Mouse (Mus musculus) hindbrain, embryonic 12.5 days (tissue): ENCODE measurements at regions not wholly inside any gene's neighbourhood (a gene's known extent, or its start where the extent isn't known, plus 50 kb on each side); places are given as distances from the start of the nearest gene placed in this dataset.

Experiments
- ATAC-seq: fragments of 200-750 bp; cut with Nextera tagmentation; 2 replicates; pipeline ENCODE4 v1.8.0; 2017; ENCODE audit warnings: moderate TSS enrichment; ENCODE audit not compliant: low FRiP score
- H3K27ac ChIP-seq: fragments of 300-500 bp; sonication (generic); 2 replicates; pipeline ENCODE4 v1.5.1; 2016; ENCODE audit warnings: mild to moderate bottlenecking
- H3K27me3 ChIP-seq: fragments of 300-500 bp; sonication (generic); 2 replicates; pipeline ENCODE4 v1.6.1; 2016; ENCODE audit warnings: mild to moderate bottlenecking
- H3K36me3 ChIP-seq: fragments of 300-500 bp; sonication (generic); 2 replicates; pipeline ENCODE4 v1.6.1; 2016; ENCODE audit warnings: mild to moderate bottlenecking
- H3K4me1 ChIP-seq: fragments of 300-500 bp; sonication (generic); 2 replicates; pipeline ENCODE4 v1.6.1; 2016
- H3K4me2 ChIP-seq: fragments of 300-500 bp; sonication (generic); replicated peaks from 2 replicates; pipeline ENCODE4 v1.6.1; 2016; ENCODE audit warnings: mild to moderate bottlenecking
- H3K4me3 ChIP-seq: fragments of 300-500 bp; sonication (generic); 2 replicates; pipeline ENCODE4 v1.5.1; 2016; ENCODE audit warnings: mild to moderate bottlenecking
- H3K9ac ChIP-seq: fragments of 300-500 bp; sonication (generic); 2 replicates; pipeline ENCODE4 v1.6.1; 2016; ENCODE audit warnings: mild to moderate bottlenecking, moderate library complexity
- H3K9me3 ChIP-seq: fragments of 300-500 bp; sonication (generic); replicated peaks from 2 replicates; pipeline ENCODE4 v1.6.1; 2016; ENCODE audit warnings: mild to moderate bottlenecking
- WGBS: fragments of 180-500 bp; shearing (Covaris S2); methylation state at CpG from one replicate; pipeline ENCODE4 v1.1.7; 2016; 5-methylcytosine and 5-hydroxymethylcytosine counted together

DNA sequence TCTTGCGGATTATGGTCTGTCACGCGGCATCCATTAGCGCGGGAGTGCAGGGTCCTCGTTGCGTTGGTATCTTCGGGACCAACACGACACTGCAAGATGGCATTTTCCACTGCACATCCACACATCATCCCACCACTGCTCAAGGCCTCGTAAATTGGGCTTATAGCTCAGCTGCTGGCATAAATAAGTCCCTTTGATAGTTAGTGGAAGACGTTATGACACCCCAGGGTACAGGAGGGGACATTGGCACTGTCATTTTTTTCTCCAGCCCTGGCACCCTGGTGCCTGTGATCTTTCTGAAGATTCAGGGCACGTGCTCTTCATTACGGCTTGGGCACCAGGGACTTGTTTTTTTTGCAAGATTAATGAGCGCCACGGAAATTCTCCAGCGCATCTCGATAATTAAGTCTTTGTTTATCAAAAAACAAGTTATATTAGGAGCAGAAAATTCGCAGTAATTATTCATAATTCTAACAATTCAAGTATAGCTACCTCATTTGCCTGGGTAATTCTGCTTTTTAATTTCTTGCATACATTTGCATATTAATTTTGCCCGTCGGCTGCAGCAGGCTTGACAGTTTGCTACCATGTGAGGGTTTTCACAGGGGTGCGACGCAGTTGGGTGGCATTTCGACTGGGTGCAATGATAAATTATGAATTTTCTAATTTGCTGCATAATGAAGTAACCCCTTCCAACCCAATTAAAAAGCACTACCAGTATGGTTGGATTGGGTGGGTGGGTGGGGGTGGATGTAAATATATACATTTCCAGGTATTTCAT is 119.1 kb downstream of the Vrk1 start:
- 67% methylated on average over 23 of the region's 23 CpGs for WGBS
- Histone ChIP-seq H3K27ac (peak overlapping the region; percentile 82), H3K4me1 (peaks cover 17% of the 10 kb centered on the region), H3K4me3 (no peak overlapping the region), H3K9me3 (0 out of 2 replicates have a peak, but pooled peaks cover 3% of the 10 kb centered on the region), H3K36me3 (no peaks in the 10 kb centered on the region), H3K27me3 (no peaks in the 10 kb centered on the region), H3K4me2 (no peak overlapping the region), H3K9ac (no peak overlapping the region)
- ATAC-seq: peak; percentile 56; the same call in 1 of the 2 replicates

DNA sequence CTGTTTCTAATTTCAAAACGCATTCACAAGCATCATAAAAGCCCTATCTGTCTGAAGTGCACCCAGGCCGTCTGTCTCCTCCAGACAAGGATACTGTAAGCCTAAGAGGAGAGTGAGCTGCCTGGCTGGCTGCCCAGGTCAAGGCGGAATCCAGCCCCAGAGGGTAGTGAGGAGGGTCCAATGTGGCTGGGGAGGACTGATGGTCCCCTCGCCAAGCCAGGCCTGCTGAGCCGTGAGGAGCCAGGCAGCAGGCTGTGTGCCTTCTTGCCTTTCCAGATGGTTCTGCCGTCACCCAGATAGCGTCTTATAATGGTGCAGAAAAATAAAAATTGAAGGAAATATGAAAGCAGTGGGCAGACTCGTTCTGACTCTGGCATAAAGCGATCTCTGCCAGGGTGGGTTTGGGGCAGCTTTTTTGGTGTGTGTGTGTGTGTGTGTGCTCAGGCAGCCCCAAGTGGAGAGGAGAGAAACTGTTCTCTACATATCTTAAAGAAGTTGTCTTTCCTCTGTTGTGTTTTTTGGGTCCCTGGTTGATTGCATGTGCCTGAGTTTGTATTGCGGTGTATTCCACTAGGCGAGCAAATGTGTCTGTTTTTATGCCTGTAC is 120.1 kb downstream of the Vrk1 start:
- no peaks in the 10 kb centered on the region for H3K27me3 ChIP-seq
- no peaks in the 10 kb centered on the region for H3K36me3 ChIP-seq
- no peak overlapping the region for H3K4me2 ChIP-seq
- no peak for ATAC-seq
- H3K9ac ChIP-seq: no peak overlapping the region
- H3K4me3 ChIP-seq: no peak overlapping the region
- peaks cover 15% of the 10 kb centered on the region for H3K4me1 ChIP-seq
- peak overlapping the region; percentile 82 for H3K27ac ChIP-seq
- H3K9me3 ChIP-seq: 0 out of 2 replicates have a peak, but pooled peaks cover 3% of the 10 kb centered on the region
- 82% methylated on average over 11 of the region's 11 CpGs for WGBS

DNA sequence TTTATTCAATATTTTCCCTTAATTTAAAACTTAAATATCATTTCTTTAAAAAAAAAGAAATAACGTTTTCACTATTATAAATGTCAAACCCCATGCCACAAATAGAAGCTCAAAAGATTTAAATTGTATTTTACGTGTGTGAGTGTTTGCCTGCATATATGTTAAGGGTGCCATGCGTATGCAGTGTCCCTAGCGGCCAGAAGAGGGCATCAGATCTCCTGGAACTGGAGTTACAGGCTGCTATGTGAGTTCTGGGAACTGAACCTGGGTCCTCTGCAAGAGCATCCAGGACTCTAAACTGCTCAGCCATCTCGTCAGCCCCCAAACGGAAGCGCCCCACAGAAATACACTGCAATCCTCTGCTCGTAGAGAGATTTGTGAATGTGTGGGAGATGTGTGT is 122.7 kb downstream of the Vrk1 start:
- no peak for ATAC-seq
- Histone ChIP-seq H3K36me3 (no peaks in the 10 kb centered on the region), H3K9ac (no peak overlapping the region), H3K4me3 (no peak overlapping the region), H3K4me2 (no peak overlapping the region), H3K27ac (no peak overlapping the region), H3K9me3 (0 out of 2 replicates have a peak, but pooled peaks cover 3% of the 10 kb centered on the region), H3K4me1 (peaks cover 12% of the 10 kb centered on the region), H3K27me3 (no peaks in the 10 kb centered on the region)
- 93% methylated on average over 8 of the region's 8 CpGs for WGBS

DNA sequence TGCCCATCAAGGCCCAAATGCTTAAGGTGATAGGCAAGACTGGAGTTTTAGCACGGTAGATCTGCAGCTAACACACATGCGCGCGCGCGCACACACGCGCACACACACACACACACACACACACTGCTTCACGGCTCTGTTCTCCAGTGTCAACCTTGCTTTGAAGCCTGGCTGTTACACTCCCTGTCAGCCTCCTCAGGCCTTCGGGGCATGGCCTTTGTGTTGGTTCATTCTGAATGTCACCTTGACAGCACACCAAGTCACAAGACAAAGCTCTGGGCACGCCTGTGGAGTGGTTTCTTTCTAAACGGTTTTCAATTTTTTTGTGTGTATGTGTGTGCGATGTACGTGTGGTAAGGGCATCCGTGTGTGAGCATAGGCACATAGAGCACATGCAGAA is 128.4 kb downstream of the Vrk1 start:
- ATAC-seq: no peak
- 88% methylated on average over 15 of the region's 15 CpGs for WGBS
- Histone ChIP-seq H3K4me1 (peaks cover 19% of the 10 kb centered on the region), H3K36me3 (no peaks in the 10 kb centered on the region), H3K27me3 (no peaks in the 10 kb centered on the region), H3K27ac (no peak overlapping the region), H3K4me3 (no peak overlapping the region), H3K9ac (no peak overlapping the region), H3K4me2 (no peak overlapping the region), H3K9me3 (no peaks in the 10 kb centered on the region)

DNA sequence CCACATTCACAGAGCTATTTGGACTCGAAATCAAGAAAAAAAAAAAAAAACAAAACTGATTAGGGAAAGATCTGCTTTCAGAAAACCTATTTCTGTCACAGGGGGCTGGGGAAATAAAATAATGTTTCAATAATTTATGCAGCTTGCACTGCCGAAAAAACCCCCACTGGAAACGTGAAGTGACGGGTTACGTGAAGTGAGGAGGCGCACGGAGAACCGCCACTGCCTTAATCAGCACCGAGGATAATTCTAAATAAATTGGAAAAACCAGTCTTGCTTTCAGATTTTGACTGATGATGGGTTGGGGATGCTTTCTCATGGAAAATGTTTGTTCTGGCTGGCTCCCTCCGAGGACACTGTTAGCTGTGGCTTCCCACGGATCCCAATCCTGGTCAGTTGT is 129.5 kb downstream of the Vrk1 start:
- Histone ChIP-seq H3K36me3 (no peaks in the 10 kb centered on the region), H3K4me2 (no peak overlapping the region), H3K9ac (no peak overlapping the region), H3K27ac (0 out of 2 replicates have a peak overlapping the region, but pooled peaks have one; percentile 1), H3K4me3 (no peak overlapping the region), H3K4me1 (peaks cover 23% of the 10 kb centered on the region), H3K27me3 (no peaks in the 10 kb centered on the region), H3K9me3 (no peaks in the 10 kb centered on the region)
- 0 out of 2 replicates have a peak, but pooled peaks have one; percentile 11 for ATAC-seq
- 69% methylated on average over 11 of the region's 11 CpGs for WGBS

DNA sequence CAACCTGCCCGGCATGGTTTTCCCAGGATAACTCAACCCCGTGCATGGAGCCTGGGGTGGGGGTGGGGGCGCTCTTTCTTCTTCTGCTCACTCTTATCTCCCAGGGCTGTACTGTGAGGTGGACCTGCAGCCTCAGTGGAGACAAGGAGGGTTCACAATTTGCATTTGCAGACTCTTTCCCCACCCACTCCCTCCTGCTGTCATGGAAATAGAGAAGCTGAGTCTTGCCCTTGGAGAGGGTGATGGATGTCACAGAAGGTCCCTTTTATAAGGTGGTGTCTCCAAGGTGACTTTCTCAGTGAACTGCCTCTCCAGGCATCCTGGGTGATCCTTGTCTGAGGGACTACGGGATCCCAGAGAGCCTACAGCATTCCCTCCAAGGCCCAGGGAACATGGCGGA is 129.9 kb downstream of the Vrk1 start:
- H3K9ac ChIP-seq: no peak overlapping the region
- H3K27ac ChIP-seq: 0 out of 2 replicates have a peak overlapping the region, but pooled peaks have one; percentile 1
- H3K4me2 ChIP-seq: no peak overlapping the region
- 59% methylated on average over 5 of the region's 5 CpGs for WGBS
- ATAC-seq: 0 out of 2 replicates have a peak, but pooled peaks have one; percentile 14
- H3K4me1 ChIP-seq: peaks cover 23% of the 10 kb centered on the region
- H3K36me3 ChIP-seq: no peaks in the 10 kb centered on the region
- no peaks in the 10 kb centered on the region for H3K9me3 ChIP-seq
- no peaks in the 10 kb centered on the region for H3K27me3 ChIP-seq
- H3K4me3 ChIP-seq: no peak overlapping the region

DNA sequence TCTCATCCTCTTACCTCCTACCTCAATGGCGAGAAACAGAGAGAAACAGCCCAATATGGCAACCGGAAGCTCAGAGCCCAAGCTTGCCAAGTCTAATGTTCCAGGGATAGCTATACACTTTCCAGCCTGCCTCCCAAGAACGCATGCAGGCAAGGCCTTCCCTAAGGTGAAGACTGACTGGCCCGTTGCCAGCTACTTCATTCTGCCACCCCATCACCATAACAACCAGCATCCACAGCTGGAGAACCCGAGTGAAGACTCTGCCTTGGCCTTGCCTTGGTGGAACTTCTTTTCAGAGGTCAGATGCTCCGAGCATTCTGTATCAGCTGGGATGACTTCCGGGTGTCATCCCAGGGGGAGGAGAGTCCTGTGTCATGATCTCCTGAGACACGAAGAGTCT is 130.6 kb downstream of the Vrk1 start:
- no peak for ATAC-seq
- Histone ChIP-seq H3K27me3 (no peaks in the 10 kb centered on the region), H3K4me1 (peaks cover 23% of the 10 kb centered on the region), H3K36me3 (no peaks in the 10 kb centered on the region), H3K27ac (no peak overlapping the region), H3K9me3 (no peaks in the 10 kb centered on the region), H3K9ac (no peak overlapping the region), H3K4me3 (no peak overlapping the region), H3K4me2 (no peak overlapping the region)
- 73% methylated on average over 8 of the region's 8 CpGs for WGBS

DNA sequence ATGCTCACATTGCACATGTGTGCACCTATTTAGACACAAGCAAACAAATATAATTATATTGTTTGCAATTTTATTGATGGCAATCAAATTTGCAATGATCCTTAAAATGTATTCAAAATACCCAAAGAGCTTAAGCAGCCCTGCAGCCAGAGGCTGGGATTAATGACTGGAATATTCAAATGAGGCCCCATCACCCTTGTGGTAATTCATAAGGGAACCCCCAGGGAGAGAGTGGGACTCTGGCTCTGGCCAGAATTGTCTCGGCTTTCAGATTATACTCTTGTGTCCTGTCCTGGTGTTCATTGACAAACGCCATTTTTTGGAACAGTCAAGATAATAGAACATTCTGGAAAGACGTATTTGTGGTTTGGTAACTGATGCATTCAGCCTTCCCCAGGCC is 133.5 kb downstream of the Vrk1 start:
- peak; percentile 51; the same call in 1 of the 2 replicates for ATAC-seq
- peak overlapping the region; percentile 31; the same call in 1 of the 2 replicates for H3K27ac ChIP-seq
- WGBS: 56% methylated on average over 3 of the region's 3 CpGs
- peaks cover 21% of the 10 kb centered on the region for H3K4me1 ChIP-seq
- H3K27me3 ChIP-seq: no peaks in the 10 kb centered on the region
- H3K36me3 ChIP-seq: no peaks in the 10 kb centered on the region
- H3K4me3 ChIP-seq: no peak overlapping the region
- H3K4me2 ChIP-seq: no peak overlapping the region
- H3K9ac ChIP-seq: no peak overlapping the region
- no peaks in the 10 kb centered on the region for H3K9me3 ChIP-seq

DNA sequence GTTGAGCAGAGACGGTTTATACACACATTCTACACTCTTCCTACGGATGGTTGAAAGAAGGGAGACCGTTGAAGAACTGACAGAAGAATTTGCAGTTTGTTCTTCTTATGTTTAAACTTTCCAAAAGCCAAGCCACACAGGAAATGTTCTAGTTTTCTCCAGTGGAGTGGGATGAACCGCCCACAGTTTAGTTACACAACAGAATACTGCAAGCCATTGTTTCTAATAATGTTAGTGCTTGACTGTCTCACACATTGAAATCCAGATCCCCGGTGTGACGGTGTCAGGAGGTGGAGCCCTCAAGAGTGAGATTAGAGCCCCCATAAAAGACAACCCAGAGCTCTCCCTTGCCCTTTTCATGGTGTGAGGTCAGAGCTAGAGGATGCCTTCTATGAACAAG is 146.8 kb downstream of the Vrk1 start:
- Histone ChIP-seq H3K4me2 (no peak overlapping the region), H3K27ac (no peak overlapping the region), H3K4me3 (no peak overlapping the region), H3K27me3 (no peaks in the 10 kb centered on the region), H3K36me3 (no peaks in the 10 kb centered on the region), H3K9me3 (no peaks in the 10 kb centered on the region), H3K4me1 (no peaks in the 10 kb centered on the region), H3K9ac (no peak overlapping the region)
- no peak for ATAC-seq
- 79% methylated on average over 6 of the region's 6 CpGs for WGBS

DNA sequence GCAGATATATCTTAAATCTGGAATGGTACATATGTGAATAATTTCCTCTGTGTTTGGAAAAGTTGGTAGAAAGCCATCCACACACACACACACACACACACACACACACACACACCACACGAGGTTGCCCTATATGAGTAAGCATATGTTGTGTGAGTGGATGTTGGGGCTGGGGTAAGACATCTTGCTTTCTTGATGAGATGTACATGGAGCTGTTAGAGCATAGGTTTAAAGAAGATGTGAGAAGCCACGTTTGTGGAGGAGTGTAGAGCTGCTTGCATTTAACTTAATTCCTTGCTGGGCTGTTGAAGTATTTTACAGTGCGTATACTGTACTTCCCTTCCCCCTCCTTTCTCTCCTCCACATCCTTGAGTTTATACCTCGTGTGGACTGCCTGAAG is 147.8 kb downstream of the Vrk1 start:
- no peak for ATAC-seq
- 73% methylated on average over 4 of the region's 4 CpGs for WGBS
- H3K4me2 ChIP-seq: no peak overlapping the region

DNA sequence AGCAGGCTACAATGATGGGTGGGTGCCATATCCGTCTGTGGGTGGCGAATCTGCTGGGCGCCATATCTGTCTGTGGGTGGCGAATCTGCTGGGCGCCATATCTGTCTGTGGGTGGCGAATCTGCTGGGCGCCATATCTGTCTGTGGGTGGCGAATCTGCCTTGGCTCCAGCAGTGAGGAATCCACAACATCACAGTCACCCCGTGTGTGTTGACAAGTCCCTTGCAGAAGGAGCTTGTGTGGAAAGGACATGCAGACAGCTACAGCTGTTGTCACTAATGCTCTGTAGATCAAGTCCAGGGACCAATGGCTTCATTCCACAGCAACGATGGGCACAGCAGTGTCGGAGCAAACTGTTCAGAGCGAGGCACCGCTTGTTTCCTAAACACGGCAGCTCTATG is 148.6 kb downstream of the Vrk1 start:
- Histone ChIP-seq H3K9me3 (no peaks in the 10 kb centered on the region), H3K27ac (no peak overlapping the region), H3K4me1 (no peaks in the 10 kb centered on the region), H3K27me3 (no peaks in the 10 kb centered on the region), H3K4me3 (no peak overlapping the region), H3K36me3 (no peaks in the 10 kb centered on the region), H3K9ac (no peak overlapping the region), H3K4me2 (no peak overlapping the region)
- 94% methylated on average over 14 of the region's 14 CpGs for WGBS
- no peak for ATAC-seq

More for the DNA sequence above, 147.8 kb downstream of the Vrk1 start:
- H3K27ac ChIP-seq: no peak overlapping the region
- H3K27me3 ChIP-seq: no peaks in the 10 kb centered on the region
- no peaks in the 10 kb centered on the region for H3K36me3 ChIP-seq
- H3K4me1 ChIP-seq: no peaks in the 10 kb centered on the region
- H3K9ac ChIP-seq: no peak overlapping the region
- H3K9me3 ChIP-seq: no peaks in the 10 kb centered on the region
- H3K4me3 ChIP-seq: no peak overlapping the region

DNA sequence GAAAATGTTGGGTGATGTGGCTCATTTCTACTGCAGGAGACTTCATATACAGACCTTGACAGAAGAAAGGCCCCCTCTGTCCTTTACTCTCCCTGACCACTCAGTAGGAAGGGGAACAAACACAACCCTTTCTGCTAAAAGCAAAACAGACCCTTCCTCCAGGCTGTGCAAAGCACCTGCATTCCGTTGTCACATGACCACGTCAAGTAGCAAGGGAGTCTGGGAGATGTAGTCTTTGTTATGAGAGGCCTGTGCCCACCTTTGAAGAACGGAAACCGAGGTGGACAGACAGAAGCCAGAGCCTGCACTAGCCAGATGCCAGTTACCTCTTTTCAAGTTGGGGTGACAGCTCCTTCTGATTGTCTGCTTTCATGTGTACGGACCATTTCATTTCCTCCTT is 161.3 kb downstream of the Vrk1 start:
- peaks cover 27% of the 10 kb centered on the region for H3K4me1 ChIP-seq
- 64% methylated on average over 5 of the region's 5 CpGs for WGBS
- H3K4me3 ChIP-seq: no peak overlapping the region
- H3K27me3 ChIP-seq: peaks cover 9% of the 10 kb centered on the region
- no peak overlapping the region for H3K4me2 ChIP-seq
- ATAC-seq: no peak
- no peak overlapping the region for H3K9ac ChIP-seq
- no peaks in the 10 kb centered on the region for H3K9me3 ChIP-seq
- no peak overlapping the region for H3K27ac ChIP-seq
- H3K36me3 ChIP-seq: no peaks in the 10 kb centered on the region
